Mouse (Mus musculus) E14TG2a.4 (cell line): Measurements from ENCODE around the gene Bcar3.

Experiments
- CTCF ChIP-seq: conservative IDR thresholded peaks from 2 replicates; pipeline ENCODE4 v1.5.1; 2014; ENCODE audit warnings: low read length
- NANOG ChIP-seq: IDR thresholded peaks from 2 replicates; pipeline ENCODE4 v1.6.1; 2014; ENCODE audit warnings: borderline replicate concordance, low read length, mixed read lengths

- TF ChIP-seq CTCF, result no peak
- no peak for TF ChIP-seq NANOG
Measured at GRCm38 (mm10) chr3:122521294-122521693, 227.4 kb downstream of the Bcar3 start.
